Mouse (Mus musculus): Measurements from ENCODE around the gene Arhgap6. TPM values are rescaled to one million over a fixed set of nuclear protein-coding genes. Genes with fewer than 3 reads are reported as not detected.
A peak's percentile ranks its signal among the peaks of the same experiment; 100 is the strongest.

The Arhgap6 gene
- polyA plus RNA-seq, 1 experiment from 2014 or later, result 1.1 TPM

DNA sequence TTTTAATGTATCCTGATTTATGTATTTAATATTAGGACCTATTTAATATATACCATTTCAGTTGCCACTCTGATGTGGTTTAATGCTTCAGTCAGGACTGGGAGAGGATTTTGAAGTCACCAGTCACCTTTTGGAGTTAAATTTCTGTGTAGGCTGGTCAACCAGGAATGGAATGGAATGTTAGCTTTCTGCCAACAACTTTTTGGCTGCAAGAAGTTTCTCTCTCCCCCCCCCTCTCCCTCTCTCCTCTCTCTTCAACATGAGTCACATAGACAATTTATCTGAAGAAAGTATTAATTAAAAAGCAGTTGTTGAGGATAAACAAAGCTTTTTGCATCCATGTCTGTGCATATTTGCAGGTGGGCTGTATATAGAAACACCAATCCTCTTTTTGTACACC lies 217.8 kb downstream of the Arhgap6 start:
- H3K9me3 ChIP-seq, result no peaks in the 10 kb centered on the region
- no peak for ATAC-seq (ENCODE audit: low FRiP score, low read depth)
- H3K4me3 ChIP-seq, result no peak overlapping the region
- peaks cover 10% of the 10 kb centered on the region for H3K27me3 ChIP-seq
- no peaks in the 10 kb centered on the region for H3K4me1 ChIP-seq
- H3K36me3 ChIP-seq, result no peaks in the 10 kb centered on the region
- no peak overlapping the region for H3K4me2 ChIP-seq (replicated peaks)
- no peak overlapping the region for H3K9ac ChIP-seq (replicated peaks)
- no peak overlapping the region for H3K27ac ChIP-seq (replicated peaks)

GRCm38 (mm10) chrX:169034390-169034789 lies 239.5 kb downstream of the Arhgap6 start:
- peaks cover 40% of the 10 kb centered on the region for H3K27me3 ChIP-seq
- no peak overlapping the region for H3K9ac ChIP-seq (replicated peaks)
- no peak overlapping the region for H3K27ac ChIP-seq (replicated peaks)
- no peak overlapping the region for H3K4me3 ChIP-seq
- no peaks in the 10 kb centered on the region for H3K4me1 ChIP-seq
- no peak for ATAC-seq (ENCODE audit: low FRiP score, low read depth)
- H3K9me3 ChIP-seq, result no peaks in the 10 kb centered on the region
- no peak overlapping the region for H3K4me2 ChIP-seq (replicated peaks)
- H3K36me3 ChIP-seq, result no peaks in the 10 kb centered on the region
- WGBS, result 100% methylated on average over 1 of the region's 1 CpGs

GRCm38 (mm10) chrX:169036403-169037296 lies 241.8 kb downstream of the Arhgap6 start:
- Histone ChIP-seq H3K4me2 (replicated peaks) (peak overlapping the region; percentile 59), H3K9me3 (no peaks in the 10 kb centered on the region), H3K27ac (replicated peaks) (no peak overlapping the region), H3K9ac (replicated peaks) (peak overlapping the region; percentile 34; the same call in 1 of the 2 replicates), H3K4me1 (no peaks in the 10 kb centered on the region), H3K36me3 (no peaks in the 10 kb centered on the region), H3K27me3 (peaks cover 34% of the 10 kb centered on the region), H3K4me3 (peak overlapping the region; percentile 39)
- WGBS, result 22% methylated on average over 32 of the region's 32 CpGs
- ATAC-seq (ENCODE audit: low FRiP score, low read depth), result peak; percentile 98

DNA sequence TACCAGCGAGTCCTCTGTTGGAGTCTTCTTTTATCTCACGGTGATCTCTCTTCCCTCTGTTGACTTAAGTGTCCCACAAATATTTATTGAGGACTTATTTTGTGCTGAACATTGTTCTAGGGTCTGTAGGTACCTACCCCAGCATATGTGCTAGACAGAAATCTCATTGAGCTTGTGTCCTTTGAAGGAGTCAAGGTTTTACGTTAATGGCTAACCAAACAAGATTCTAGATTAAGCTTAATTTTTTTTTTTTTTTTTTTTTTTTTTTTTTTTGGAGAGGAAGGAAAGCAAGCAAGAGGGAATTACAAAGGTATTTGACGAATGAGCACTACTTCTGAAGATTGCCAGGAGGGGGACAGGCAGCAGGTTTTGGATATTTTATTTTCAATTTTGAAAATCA lies 242.5 kb downstream of the Arhgap6 start:
- Histone ChIP-seq H3K4me2 (replicated peaks) (no peak overlapping the region), H3K36me3 (no peaks in the 10 kb centered on the region), H3K9me3 (no peaks in the 10 kb centered on the region), H3K27me3 (peaks cover 34% of the 10 kb centered on the region), H3K4me1 (no peaks in the 10 kb centered on the region), H3K4me3 (no peak overlapping the region), H3K27ac (replicated peaks) (no peak overlapping the region), H3K9ac (replicated peaks) (no peak overlapping the region)
- 56% methylated on average over 4 of the region's 4 CpGs for WGBS
- ATAC-seq (ENCODE audit: low FRiP score, low read depth), result no peak

- H3K36me3 ChIP-seq, result no peaks in the 10 kb centered on the region
- no peak overlapping the region for H3K9ac ChIP-seq (replicated peaks)
- WGBS, result 86% methylated on average over 1 of the region's 1 CpGs
- no peaks in the 10 kb centered on the region for H3K9me3 ChIP-seq
- H3K4me3 ChIP-seq, result no peak overlapping the region
- no peak for ATAC-seq (ENCODE audit: low FRiP score, low read depth)
- H3K27ac ChIP-seq (replicated peaks), result no peak overlapping the region
- H3K4me1 ChIP-seq, result no peaks in the 10 kb centered on the region
- H3K27me3 ChIP-seq, result peaks cover 7% of the 10 kb centered on the region; the same call in 1 of the 2 replicates
- no peak overlapping the region for H3K4me2 ChIP-seq (replicated peaks)
Observed at GRCm38 (mm10) chrX:169043872-169044271, 249.0 kb downstream of the Arhgap6 start.

DNA sequence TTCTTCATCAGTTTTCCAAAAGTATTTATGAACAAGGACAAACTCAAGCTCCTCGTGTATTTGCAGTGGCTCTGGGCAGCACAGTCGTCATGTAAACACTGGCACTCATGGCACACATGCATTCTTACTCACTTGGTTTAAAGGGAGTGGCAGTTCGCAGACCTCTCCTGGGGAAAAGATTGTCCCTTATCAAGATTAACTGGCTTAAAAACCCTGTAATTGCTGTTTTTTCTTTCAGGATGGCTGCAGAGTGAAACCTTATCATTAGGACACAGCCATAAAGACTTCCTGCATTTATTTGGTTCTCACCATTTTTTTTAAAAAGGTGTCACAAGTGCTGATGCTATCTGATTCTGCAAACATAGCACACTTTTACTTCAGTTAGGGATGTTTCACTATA lies 252.7 kb downstream of the Arhgap6 start:
- no peak for ATAC-seq (ENCODE audit: low FRiP score, low read depth)
- H3K4me1 ChIP-seq, result no peaks in the 10 kb centered on the region
- no peak overlapping the region for H3K4me3 ChIP-seq
- H3K4me2 ChIP-seq (replicated peaks), result no peak overlapping the region
- no peak overlapping the region for H3K27ac ChIP-seq (replicated peaks)
- peaks cover 3% of the 10 kb centered on the region; the same call in 1 of the 2 replicates for H3K27me3 ChIP-seq
- no peaks in the 10 kb centered on the region for H3K9me3 ChIP-seq
- no peaks in the 10 kb centered on the region for H3K36me3 ChIP-seq
- H3K9ac ChIP-seq (replicated peaks), result no peak overlapping the region
- WGBS, result 69% methylated on average over 3 of the region's 3 CpGs

GRCm38 (mm10) chrX:169049550-169049949 lies 254.7 kb downstream of the Arhgap6 start:
- H3K27me3 ChIP-seq, result peaks cover 10% of the 10 kb centered on the region; the same call in 1 of the 2 replicates

GRCm38 (mm10) chrX:169053907-169054476 lies 259.1 kb downstream of the Arhgap6 start:
- Histone ChIP-seq H3K4me2 (replicated peaks) (no peak overlapping the region), H3K36me3 (no peaks in the 10 kb centered on the region), H3K4me1 (no peaks in the 10 kb centered on the region), H3K27me3 (peaks cover 16% of the 10 kb centered on the region; the same call in 1 of the 2 replicates), H3K9me3 (no peaks in the 10 kb centered on the region), H3K9ac (replicated peaks) (no peak overlapping the region), H3K4me3 (no peak overlapping the region), H3K27ac (replicated peaks) (no peak overlapping the region)
- no peak for ATAC-seq (ENCODE audit: low FRiP score, low read depth)
- 55% methylated on average over 5 of the region's 5 CpGs for WGBS

More at GRCm38 (mm10) chrX:169049550-169049949, 254.7 kb downstream of the Arhgap6 start:
- Histone ChIP-seq H3K27ac (replicated peaks) (no peak overlapping the region), H3K4me3 (no peak overlapping the region), H3K4me2 (replicated peaks) (no peak overlapping the region), H3K4me1 (no peaks in the 10 kb centered on the region), H3K36me3 (no peaks in the 10 kb centered on the region), H3K9ac (replicated peaks) (no peak overlapping the region), H3K9me3 (no peaks in the 10 kb centered on the region)
- ATAC-seq (ENCODE audit: low FRiP score, low read depth), result no peak

- Histone ChIP-seq H3K4me2 (replicated peaks) (no peak overlapping the region), H3K36me3 (no peaks in the 10 kb centered on the region), H3K4me3 (no peak overlapping the region), H3K27me3 (peaks cover 13% of the 10 kb centered on the region; the same call in 1 of the 2 replicates), H3K9me3 (no peaks in the 10 kb centered on the region), H3K27ac (replicated peaks) (no peak overlapping the region), H3K4me1 (no peaks in the 10 kb centered on the region), H3K9ac (replicated peaks) (no peak overlapping the region)
- ATAC-seq (ENCODE audit: low FRiP score, low read depth), result no peak
Observed at GRCm38 (mm10) chrX:169062555-169062954, 267.7 kb downstream of the Arhgap6 start.

DNA sequence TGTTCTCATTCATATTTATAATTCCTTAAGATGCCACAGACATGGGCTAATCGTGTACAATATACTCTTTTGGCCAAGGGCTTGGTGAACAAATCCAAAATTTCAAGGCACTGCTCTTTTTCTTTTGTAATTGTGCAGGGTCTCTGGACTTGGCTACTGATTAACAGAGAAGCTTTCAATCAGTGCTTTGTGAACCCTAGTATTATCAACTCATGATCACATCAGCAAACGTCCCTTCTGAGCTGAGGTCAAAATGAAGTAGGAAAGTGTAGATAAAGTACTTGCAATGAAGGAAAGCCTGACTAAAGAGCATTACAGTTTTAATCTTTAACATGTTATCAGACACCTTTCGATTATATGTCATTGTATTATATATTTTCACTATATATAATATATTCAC lies 270.4 kb downstream of the Arhgap6 start:
- Histone ChIP-seq H3K9me3 (no peaks in the 10 kb centered on the region), H3K27me3 (peaks cover 4% of the 10 kb centered on the region; the same call in 1 of the 2 replicates), H3K27ac (replicated peaks) (no peak overlapping the region), H3K36me3 (no peaks in the 10 kb centered on the region), H3K4me3 (no peak overlapping the region), H3K4me1 (no peaks in the 10 kb centered on the region), H3K4me2 (replicated peaks) (no peak overlapping the region), H3K9ac (replicated peaks) (no peak overlapping the region)
- 70% methylated on average over 3 of the region's 3 CpGs for WGBS
- ATAC-seq (ENCODE audit: low FRiP score, low read depth), result no peak

DNA sequence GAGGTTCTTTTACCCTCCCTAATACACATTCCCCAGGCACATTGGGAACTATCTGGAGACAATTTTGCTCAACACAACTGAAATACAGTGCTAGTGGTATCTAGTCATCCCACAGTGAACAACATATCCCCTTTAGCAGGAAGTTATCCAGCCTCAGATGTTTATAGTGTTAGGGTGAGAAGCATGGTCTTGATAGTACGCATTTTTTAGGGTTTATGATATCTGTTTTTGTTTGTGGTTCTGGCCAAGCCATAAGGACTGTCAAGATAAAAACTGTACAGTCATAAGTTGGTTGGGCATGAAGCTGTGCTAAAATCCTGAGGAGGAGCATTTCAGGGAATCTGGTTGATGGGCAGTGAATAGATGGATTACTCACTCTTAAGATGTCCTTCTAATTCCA lies 271.0 kb downstream of the Arhgap6 start:
- H3K9me3 ChIP-seq, result no peaks in the 10 kb centered on the region
- H3K36me3 ChIP-seq, result no peaks in the 10 kb centered on the region
- H3K9ac ChIP-seq (replicated peaks), result no peak overlapping the region
- H3K27ac ChIP-seq (replicated peaks), result no peak overlapping the region
- peaks cover 2% of the 10 kb centered on the region; the same call in 1 of the 2 replicates for H3K27me3 ChIP-seq
- 86% methylated on average over 1 of the region's 1 CpGs for WGBS
- no peaks in the 10 kb centered on the region for H3K4me1 ChIP-seq
- no peak overlapping the region for H3K4me3 ChIP-seq
- no peak overlapping the region for H3K4me2 ChIP-seq (replicated peaks)
- no peak for ATAC-seq (ENCODE audit: low FRiP score, low read depth)

- Histone ChIP-seq H3K9me3 (no peaks in the 10 kb centered on the region), H3K9ac (replicated peaks) (no peak overlapping the region), H3K27ac (replicated peaks) (no peak overlapping the region), H3K4me1 (no peaks in the 10 kb centered on the region), H3K4me3 (no peak overlapping the region), H3K27me3 (peaks cover 15% of the 10 kb centered on the region), H3K36me3 (no peaks in the 10 kb centered on the region), H3K4me2 (replicated peaks) (no peak overlapping the region)
- 76% methylated on average over 2 of the region's 2 CpGs for WGBS
- ATAC-seq (ENCODE audit: low FRiP score, low read depth), result no peak
Observed at GRCm38 (mm10) chrX:169075020-169075419, 280.1 kb downstream of the Arhgap6 start.
